Mouse (Mus musculus): ENCODE data around the gene Rfx8. TPM values are rescaled to one million over a fixed set of nuclear protein-coding genes. Genes with fewer than 3 reads are reported as not detected.

Gene Rfx8
- total and polyA plus RNA-seq, 3 experiments: not detected

GRCm38 (mm10) chr1:39758244-39758643, 37.4 kb upstream of the Rfx8 start:
- Histone ChIP-seq H3K36me3 (ENCODE audit: control insufficient read depth in 1 of 2, insufficient read depth in 2 of 2, low read length in 2 of 2) (no peaks in the 10 kb centered on the region), H3K4me1 (ENCODE audit: control insufficient read depth in 1 of 2, insufficient read depth in 2 of 2, low read length in 2 of 2) (no peaks in the 10 kb centered on the region), H3K9ac (ENCODE audit: control insufficient read depth, low read depth, low read length, poor library complexity, severe bottlenecking) (no peak overlapping the region), H3K9me3 (replicated peaks; ENCODE audit: insufficient read depth, low read length) (no peaks in the 10 kb centered on the region), H3K27ac (ENCODE audit: control insufficient read depth, low read depth, low read length) (no peak overlapping the region), H3K79me2 (ENCODE audit: control insufficient read depth, insufficient read depth, low read length, poor library complexity) (no peaks in the 10 kb centered on the region), H3K4me3 (ENCODE audit: control insufficient read depth in 1 of 2, insufficient read depth in 1 of 2, low read depth in 2 of 2, low read length in 2 of 2) (no peak overlapping the region), H3K27me3 (ENCODE audit: control insufficient read depth in 1 of 2, insufficient read depth in 2 of 2, low read length in 2 of 2) (no peaks in the 10 kb centered on the region)
- no peak for DNase-seq (ENCODE audit: low read depth, low spot score)
- TF ChIP-seq TAL1 (IDR thresholded peaks at IDR 0.05; ENCODE audit: low read length) (no peak), MYC (IDR thresholded peaks at IDR 0.05; ENCODE audit: low read depth, low read length) (no peak), ZC3H11A (IDR thresholded peaks at IDR 0.05; ENCODE audit: low read depth, low read length) (no peak), HCFC1 (IDR thresholded peaks at IDR 0.05; ENCODE audit: low read depth, low read length) (no peak), ZNF384 (IDR thresholded peaks at IDR 0.05; ENCODE audit: low read depth, low read length) (no peak)

- no peaks in the 10 kb centered on the region for H3K4me1 ChIP-seq (ENCODE audit: control insufficient read depth in 1 of 2, insufficient read depth in 2 of 2, low read length in 2 of 2)
- no peak overlapping the region for H3K4me3 ChIP-seq (ENCODE audit: control insufficient read depth in 1 of 2, insufficient read depth in 1 of 2, low read depth in 2 of 2, low read length in 2 of 2)
- H3K9ac ChIP-seq (ENCODE audit: control insufficient read depth, low read depth, low read length, poor library complexity, severe bottlenecking): no peak overlapping the region
- DNase-seq (ENCODE audit: low read depth, low spot score): no peak
- H3K36me3 ChIP-seq (ENCODE audit: control insufficient read depth in 1 of 2, insufficient read depth in 2 of 2, low read length in 2 of 2): no peaks in the 10 kb centered on the region
- no peak overlapping the region for H3K27ac ChIP-seq (ENCODE audit: control insufficient read depth, low read depth, low read length)
- H3K27me3 ChIP-seq (ENCODE audit: control insufficient read depth in 1 of 2, insufficient read depth in 2 of 2, low read length in 2 of 2): no peaks in the 10 kb centered on the region
- H3K9me3 ChIP-seq (replicated peaks; ENCODE audit: insufficient read depth, low read length): no peaks in the 10 kb centered on the region
- no peaks in the 10 kb centered on the region for H3K79me2 ChIP-seq (ENCODE audit: control insufficient read depth, insufficient read depth, low read length, poor library complexity)
- TF ChIP-seq MEF2A (IDR thresholded peaks at IDR 0.05; ENCODE audit: extremely low read depth, insufficient replicate concordance, low read depth, low read length, poor library complexity, severe bottlenecking): no peak
These were observed 36.2 kb upstream of the Rfx8 start for GRCm38 (mm10) chr1:39756952-39757351.

GRCm38 (mm10) chr1:39754224-39754957, 33.6 kb upstream of the Rfx8 start:
- Histone ChIP-seq H3K79me2 (ENCODE audit: control insufficient read depth, insufficient read depth, low read length, poor library complexity) (no peaks in the 10 kb centered on the region), H3K9ac (ENCODE audit: control insufficient read depth, low read depth, low read length, poor library complexity, severe bottlenecking) (no peak overlapping the region), H3K27ac (ENCODE audit: control insufficient read depth, low read depth, low read length) (no peak overlapping the region), H3K9me3 (replicated peaks; ENCODE audit: insufficient read depth, low read length) (no peaks in the 10 kb centered on the region), H3K27me3 (ENCODE audit: control insufficient read depth in 1 of 2, insufficient read depth in 2 of 2, low read length in 2 of 2) (no peaks in the 10 kb centered on the region), H3K4me3 (ENCODE audit: control insufficient read depth in 1 of 2, insufficient read depth in 1 of 2, low read depth in 2 of 2, low read length in 2 of 2) (no peak overlapping the region), H3K36me3 (ENCODE audit: control insufficient read depth in 1 of 2, insufficient read depth in 2 of 2, low read length in 2 of 2) (no peaks in the 10 kb centered on the region), H3K4me1 (ENCODE audit: control insufficient read depth in 1 of 2, insufficient read depth in 2 of 2, low read length in 2 of 2) (no peaks in the 10 kb centered on the region)
- DNase-seq (ENCODE audit: low read depth, low spot score): peak; percentile 4
- TF ChIP-seq UBTF (IDR thresholded peaks at IDR 0.05; ENCODE audit: borderline replicate concordance, insufficient read depth, low read depth, low read length): no peak
- no peak for TF ChIP-seq TCF12 (IDR thresholded peaks at IDR 0.05; ENCODE audit: low read depth, low read length)
- TF ChIP-seq SIN3A (IDR thresholded peaks at IDR 0.05; ENCODE audit: low read length): no peak
- no peak for TF ChIP-seq POLR2AphosphoS2 (IDR thresholded peaks at IDR 0.05; ENCODE audit: low read length)
- TF ChIP-seq ETS1 (IDR thresholded peaks at IDR 0.05; ENCODE audit: low read depth, low read length): no peak
- no peak for TF ChIP-seq MYC (IDR thresholded peaks at IDR 0.05; ENCODE audit: low read depth, low read length)
- no peak for TF ChIP-seq NRF1 (IDR thresholded peaks at IDR 0.05; ENCODE audit: insufficient read depth, low read depth, low read length, poor library complexity, severe bottlenecking)
- no peak for TF ChIP-seq GABPA (IDR thresholded peaks at IDR 0.05; ENCODE audit: low read depth, low read length)
- TF ChIP-seq ZKSCAN1 (IDR thresholded peaks at IDR 0.05; ENCODE audit: low read depth, low read length): no peak
- no peak for TF ChIP-seq EP300 (IDR thresholded peaks at IDR 0.05; ENCODE audit: low read depth in 1 of 2, low read length in 2 of 2)
